Mouse (Mus musculus) right cerebral cortex, postnatal 10 days (tissue): ENCODE results near the gene Vamp5.

Source experiments
- DNase-seq, 2 experiments: peaks; one replicate each; pipeline ENCODE4 v3.0.0; 2021; ENCODE audit warnings: low spot score in 2 of 2

Vamp5 gene

DNA sequence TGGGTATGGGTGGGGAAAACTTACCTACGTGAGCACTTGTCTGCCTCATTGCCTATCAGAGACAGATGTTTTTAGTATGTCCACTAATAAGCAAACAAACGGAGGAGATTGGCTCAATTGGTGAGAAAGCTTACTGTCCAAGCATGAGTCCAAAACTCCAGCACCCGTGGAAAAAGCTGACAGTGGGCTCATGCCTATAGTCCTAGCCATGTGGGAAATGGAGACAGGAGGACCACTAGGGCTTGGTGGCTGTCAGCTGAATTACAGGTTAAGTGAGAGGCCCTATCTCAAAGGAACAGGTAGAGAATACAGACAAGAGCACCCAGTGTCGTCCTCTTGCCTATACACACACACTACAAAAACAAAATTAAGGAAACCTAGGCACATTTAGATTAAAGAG is 34.0 kb downstream of the Vamp5 start:
- DNase-seq = no peak

DNA sequence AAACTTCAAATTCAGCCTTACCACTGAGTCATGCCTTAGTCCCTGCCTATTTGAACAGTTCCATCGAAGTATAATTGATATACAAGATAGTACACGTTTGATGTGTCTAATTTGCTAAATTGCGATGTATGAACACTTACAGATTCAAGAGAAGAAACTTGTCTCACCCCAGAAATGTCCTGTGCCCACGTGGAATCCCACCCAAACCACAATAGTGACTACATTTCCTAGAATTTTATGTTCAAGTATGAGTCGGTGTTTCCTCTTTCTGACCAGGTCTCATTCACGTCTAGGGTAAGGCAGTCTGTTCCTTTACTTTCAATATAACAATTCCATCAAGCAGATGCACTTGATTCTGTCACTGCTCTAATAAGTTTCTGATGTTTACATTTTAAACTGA is 34.6 kb downstream of the Vamp5 start:
- no peak for DNase-seq

DNA sequence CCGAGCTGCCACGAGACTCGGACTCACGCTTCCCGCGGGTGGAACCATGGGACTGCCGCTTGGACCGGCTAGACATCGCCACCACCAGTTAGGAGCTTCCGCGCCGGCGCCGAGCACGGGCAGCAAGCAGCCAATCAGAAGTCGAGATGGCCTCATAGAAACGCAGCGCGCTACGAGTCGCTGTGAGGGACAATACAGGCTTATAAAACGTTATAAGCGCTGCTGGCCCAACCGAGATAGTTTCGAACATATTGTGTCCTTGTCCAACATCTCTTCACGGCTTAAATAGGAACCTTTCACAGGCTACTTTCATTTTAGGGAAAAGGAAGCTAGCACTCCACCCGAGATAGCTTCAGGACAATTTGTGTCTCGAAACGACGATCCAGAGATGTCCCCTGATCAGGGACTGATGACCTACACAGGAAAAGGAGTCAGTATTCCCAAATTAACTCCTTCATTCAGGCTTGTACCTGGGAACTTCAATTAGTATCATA is 35.1 kb downstream of the Vamp5 start, which contains the start of gene Usp39:
Gene Usp39 (minus strand): TSS at position 111 of the 494 bp plus-strand sequence.
- peak; percentile 97 to 98 for DNase-seq

DNA sequence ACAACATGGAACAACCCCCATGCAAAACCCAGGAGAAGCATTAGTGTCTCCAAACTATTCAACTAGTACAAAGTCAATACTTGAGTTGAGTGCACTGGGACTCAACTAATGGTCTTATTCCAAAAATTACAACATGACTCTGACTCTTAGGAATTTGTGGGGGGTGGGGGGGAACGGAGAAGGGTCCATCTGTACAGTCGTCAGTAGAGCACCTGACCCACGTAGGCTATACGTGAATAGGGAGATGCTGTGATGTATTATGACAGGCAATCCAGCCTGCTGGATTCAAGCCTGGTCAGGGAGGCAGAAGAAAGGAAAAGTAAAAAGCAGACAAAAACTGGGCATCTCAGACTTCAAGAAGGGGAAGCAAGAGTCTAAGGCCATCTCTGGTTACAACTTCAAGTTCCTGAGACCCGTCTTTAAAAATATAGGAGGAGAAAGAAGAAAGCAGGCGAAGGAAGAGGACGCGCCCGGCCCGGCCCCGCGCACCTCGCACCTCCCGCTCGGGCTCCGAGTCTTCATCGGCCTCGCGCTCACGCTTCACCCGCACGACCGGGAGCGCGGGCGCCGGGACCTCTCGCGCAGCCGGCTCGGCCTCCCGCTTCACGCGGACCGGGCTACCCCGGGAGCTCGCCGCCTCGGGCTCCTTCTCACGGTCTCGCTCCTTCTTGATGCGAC is 35.7 kb downstream of the Vamp5 start:
- no peak for DNase-seq

DNA sequence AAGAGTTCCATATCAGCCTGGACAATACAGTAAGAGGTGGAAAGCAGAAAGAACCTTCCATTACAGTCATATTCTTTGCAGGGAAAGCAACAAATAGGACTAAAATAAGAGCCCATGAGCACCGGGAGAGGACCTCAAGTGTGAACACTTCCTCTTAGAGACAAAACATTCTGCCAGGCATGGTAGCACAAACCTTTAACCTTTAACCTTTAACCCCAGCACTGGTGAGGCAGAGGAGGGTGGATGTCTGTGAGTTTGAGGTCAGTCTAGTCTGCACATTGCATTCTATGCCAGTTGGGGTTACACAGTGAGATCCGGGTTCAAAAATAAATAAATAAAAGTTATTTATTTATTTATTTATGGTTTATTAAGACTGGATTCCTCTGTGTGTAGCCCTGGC is 39.8 kb downstream of the Vamp5 start:
- DNase-seq = no peak

DNA sequence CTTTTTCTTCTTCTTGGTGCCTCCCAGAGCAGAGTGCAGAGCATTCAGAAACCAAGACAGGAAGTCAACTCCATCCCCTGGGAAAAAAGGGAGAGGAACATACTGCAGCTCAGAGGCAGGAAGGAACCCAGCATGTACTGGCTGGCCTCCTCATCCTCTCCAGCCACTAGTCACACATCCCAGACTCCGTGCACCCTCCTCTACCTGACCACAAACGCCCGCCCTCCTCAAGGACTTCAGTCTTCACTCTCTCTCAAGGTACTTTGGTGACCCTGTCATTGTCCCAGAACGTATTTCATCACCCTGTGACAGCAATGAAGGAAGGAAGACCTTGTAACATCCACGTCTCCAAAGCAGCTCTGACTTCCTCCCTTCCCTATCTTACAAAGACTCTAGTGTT is 47.2 kb downstream of the Vamp5 start:
- no peak for DNase-seq

DNA sequence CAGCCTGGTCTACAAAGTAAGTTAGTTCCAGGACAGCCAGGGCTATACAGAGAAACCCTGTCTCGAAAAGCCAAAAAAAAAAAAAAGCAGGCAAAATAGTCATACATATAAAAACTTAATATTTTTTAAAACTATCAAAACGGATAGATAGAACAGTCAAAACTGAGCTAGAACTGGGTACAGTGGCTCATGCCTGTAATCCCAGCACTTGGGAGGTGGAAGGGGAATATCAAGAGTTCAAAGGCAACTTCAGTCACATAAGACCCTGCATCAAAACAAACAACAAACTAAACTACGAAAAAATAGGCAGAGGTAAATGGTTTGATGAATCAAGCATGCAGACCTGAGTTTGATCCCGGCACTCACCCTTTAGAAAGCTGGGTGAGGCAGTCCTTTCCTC is 50.1 kb downstream of the Vamp5 start:
- no peak for DNase-seq

DNA sequence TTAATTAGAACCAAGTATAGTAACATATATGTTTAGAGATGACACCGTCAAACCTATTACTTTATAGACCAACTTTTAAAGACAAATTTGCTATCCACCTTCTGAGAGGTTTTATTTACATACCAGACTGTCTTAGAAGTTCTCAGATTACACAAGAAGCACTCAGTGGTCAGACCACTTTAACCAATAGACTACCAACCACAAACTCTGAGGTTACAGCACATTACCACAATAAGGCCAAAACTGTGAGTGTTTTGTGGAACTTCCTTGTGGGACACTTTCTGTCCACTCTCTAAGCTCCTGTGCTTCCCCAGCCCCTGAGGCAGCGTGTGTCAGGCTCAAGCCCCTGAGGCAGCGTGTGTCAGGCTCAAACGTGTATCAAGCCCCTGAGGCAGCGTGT is 51.2 kb downstream of the Vamp5 start:
- DNase-seq = no peak

DNA sequence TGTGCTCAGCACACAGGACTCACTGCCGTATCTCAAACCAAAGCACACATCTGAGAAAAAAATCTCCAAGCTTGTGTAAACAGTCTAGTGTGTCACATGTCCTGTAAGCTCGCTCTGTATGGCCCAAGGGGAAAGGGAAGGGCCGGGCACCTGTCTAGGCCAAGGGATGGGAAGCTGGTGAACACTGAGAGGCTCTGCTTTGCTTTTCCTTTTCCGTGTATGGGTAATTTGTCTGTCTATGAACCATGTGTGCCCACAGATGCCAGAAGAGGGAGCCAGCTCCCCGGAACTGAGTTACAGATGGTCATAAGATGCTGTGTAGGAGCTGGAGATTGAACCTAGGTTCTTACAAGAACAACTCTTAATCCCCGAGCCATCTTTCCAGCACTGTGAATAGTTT is 54.0 kb downstream of the Vamp5 start:
- DNase-seq = peak; percentile 50 to 59

DNA sequence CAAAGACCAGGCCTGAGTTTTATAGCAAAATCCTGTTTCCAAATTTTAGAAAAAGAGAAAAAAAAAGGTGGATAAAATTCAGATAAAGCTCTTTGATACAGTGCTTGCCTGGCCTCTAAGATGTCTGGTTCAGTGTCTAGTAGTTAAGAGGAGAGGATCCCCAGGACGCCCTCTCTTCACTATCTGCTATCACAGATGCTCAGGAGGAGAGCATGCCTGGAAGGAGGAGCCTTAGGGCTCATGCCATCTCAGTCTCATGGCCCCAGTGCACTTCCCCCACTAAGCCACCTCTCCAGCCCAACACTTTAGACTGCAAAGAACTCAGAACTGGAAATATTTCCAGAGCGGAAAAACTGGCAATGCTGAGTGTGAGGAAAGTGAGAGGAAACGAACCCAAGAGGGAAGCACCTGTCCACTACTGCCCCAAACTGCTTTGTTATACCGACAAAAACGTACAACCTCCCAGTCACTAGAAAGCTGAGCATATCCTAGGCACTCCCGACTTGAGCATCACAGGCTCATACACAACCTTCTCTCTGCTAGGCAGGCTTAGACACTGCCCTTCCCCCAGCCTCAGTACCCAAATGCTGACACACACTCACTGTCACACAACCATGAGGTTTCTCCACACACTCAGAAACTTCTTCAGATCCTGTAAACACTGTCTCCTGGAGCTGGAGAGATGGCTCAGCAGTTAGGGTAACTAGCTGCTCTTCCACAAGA is 56.3 kb downstream of the Vamp5 start:
- no peak for DNase-seq

DNA sequence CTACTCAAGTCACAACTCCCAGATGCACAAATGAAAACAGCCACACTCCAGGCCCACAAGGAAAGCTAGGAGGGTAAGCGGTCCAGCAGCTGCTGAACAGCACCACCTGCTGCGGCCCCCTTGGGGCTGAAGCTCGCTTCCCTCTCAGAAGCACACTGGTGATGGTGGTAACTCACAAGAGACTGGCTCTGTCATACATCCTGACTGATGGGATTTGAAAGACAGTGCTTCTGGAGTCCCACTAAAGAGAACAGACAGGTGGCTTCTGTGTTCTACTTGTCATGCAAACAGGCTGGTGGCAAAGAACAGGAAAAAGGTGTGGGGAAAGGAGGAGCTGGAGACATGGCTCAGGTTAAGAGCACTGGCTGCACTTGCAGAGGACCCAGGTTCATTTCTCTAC is 57.3 kb downstream of the Vamp5 start:
- no peak for DNase-seq

DNA sequence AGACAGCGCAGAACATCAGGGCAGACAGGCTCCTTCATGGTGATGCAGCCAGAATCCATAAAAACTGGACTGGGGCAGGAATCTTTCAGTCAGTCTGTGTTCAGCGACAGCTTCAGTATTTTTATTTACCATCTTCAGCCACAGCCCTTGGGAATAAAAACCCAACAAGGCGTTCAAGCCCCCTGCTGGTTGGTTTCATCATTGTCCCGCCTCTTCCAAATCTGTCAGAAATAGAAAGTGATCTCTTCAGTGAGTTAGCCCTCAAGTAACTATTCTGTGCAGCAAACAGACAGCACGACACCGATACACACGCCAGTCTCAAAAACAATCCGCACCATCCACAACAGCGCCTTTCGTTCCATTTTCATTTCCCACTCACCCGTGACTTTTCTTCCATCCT is 61.2 kb downstream of the Vamp5 start:
- peak; percentile 51 to 62 for DNase-seq
